Mouse (Mus musculus): Measurements from ENCODE around the gene Plcg1.

The Plcg1 gene

DNA sequence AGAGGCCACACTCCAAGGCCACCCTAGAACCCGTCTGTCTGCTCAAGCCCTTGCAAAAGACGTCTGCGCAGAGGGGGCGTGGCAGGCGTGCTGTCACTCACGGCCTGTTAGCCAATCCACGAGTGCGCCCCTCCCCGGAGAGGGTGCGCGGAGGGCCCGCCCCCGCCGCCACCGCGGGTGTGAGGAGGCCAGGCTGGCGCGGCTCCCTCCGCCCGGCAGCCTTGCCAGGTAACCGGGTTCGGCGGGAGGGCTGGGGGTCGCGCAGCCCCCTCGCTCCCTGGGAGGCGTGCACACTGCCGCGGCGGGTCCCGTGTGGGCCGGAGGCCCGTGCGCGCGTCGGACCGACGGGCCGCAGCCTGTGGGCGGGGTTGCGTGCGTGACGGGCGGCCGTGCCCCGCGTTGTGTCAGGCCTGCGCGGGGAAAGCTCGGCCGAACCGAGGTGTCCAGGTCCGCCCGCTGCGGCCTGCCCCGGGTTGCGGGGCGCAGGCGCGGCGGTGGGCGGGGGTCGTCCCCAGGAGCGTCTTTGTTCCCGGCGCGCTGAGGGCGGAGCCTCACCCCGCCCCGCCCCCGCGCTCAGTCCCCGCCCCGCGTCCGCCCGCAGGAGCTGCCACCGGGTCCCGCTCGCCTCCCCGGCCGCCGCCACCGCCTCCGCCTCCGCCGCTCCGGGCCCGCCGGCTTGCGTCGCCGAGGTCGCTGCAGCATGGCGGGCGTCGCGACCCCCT is at the start of gene Plcg1:
TSS of gene Plcg1 (plus strand) at position 184 of the 722 bp plus-strand sequence.
- in situ Hi-C loops (cut with MboI, MseI), result no loop called here

DNA sequence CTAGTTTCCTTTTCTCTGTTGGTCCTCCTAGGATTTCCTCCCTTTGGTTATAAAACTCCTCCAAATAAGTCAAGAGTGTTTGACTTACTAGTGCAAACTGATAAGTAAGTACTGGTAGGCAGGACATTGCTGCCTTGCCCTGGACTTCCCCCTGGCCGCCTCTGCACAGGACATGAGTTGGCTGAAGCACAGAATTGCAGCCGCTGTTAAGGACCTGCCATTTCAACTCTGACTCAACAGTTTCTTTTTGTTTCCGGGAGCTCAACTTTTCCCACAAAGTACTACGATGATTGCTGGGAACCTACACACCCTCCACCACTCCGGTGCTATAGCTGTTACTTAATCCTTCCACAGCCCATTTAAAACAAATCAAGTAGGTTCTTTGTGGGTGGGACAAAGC is 30.8 kb upstream of the Plcg1 start:
- in situ Hi-C loops (cut with MboI, MseI), result no loop called here

DNA sequence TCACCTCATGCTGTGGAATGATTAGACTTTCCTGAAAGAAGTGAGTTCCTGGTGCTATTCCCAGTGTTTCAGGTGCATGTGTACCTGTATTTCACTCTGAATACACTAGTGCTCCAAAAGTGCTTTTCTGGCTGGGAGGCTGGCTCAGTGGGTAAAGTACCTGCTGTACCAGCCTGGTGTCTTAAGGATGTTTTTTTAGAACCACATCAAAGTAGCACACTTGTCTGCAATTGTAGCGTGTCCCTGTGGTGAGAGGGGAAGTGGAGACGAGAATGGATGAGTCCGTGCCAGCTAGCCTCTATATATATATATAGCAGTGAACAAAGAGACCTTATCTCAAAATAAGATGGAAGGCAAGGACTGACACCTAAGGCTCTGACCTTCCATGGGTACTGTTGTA is 29.5 kb upstream of the Plcg1 start:
- in situ Hi-C loops (cut with MboI, MseI), result no loop called here

DNA sequence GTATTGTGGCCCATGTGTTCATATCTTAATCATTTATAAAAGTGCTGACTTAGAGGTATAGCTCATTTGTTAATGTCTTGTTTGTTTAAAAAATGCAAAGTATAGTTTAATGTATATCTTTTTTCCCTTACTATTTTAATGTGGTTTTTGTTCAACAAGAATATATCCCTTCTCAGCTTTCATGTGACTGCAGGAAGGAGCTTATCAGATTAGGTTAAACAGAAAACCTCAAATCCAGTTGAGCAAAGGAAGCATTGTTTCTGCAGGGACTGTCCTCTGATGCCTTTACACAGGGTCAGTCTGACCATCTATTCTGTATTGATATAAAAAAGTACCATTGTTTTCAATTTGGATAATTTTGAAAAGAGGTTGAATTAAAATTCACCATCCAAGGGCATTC is 28.3 kb upstream of the Plcg1 start:
- in situ Hi-C loops (cut with MboI, MseI), result no loop called here

DNA sequence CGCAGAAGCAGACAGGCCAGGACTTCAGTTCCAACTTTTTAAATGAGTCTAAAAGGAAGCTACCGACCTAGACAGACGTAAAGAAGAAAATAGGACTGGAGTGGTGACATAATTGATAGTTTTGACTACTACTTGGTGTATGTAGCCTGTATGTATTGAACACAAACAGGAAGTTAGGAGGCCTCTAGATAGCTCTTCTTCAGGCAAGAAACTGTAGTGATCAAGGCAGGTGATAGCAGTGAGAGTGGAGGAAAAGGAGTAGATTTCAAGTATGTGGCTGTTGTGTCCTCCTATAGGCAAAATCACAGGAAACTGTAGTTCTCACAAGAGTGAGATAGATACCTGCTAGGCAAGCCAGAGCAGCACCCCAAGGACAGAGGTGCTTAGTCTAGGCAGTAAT is 23.4 kb upstream of the Plcg1 start:
- in situ Hi-C loops (cut with MboI, MseI), result no loop called here

DNA sequence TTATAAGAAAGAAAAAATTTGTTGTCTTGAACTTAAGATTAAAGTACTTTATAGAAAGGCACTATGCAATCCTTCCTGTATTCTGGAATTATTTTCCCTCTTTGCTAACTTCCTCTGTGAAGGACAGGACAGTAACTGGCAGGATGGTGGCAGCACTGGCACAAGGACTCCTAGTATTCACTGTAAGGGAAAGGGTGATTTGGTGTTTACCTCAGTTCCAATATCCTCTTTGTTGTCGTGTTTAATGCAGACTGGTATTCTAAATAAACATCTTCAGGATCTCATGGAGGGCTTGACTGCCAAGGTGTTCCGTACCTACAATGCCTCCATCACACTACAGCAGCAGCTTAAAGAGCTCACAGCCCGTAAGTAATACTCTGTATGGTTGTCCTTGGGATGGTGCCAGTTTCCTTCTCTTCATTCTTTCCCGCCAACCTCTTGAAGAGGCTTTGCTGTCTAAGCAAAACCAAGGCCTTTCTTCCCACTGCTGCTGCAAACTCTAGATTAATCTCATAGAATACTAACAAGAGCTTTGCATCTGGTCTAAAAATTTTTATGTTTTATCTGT is 15.6 kb upstream of the Plcg1 start:
- in situ Hi-C loops (cut with MboI, MseI), result no loop called here

DNA sequence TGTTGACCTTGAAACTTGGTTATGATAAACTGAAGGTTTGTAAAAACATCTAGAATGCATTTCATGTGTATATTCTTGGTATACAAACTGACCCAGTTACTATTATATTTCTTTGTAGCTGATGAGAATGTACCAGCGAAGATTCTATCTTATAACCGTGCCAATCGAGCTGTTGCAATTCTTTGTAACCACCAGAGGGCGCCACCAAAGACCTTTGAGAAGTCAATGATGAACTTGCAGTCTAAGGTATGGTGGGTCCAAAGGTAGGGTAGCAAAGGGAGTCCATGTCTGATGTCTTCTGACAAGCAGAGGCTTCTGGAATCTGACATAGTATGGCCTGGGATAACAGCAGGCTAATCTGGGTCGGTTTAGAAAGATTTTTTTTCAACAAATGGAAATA is 13.8 kb upstream of the Plcg1 start:
- in situ Hi-C loops (cut with MboI, MseI), result no loop called here

DNA sequence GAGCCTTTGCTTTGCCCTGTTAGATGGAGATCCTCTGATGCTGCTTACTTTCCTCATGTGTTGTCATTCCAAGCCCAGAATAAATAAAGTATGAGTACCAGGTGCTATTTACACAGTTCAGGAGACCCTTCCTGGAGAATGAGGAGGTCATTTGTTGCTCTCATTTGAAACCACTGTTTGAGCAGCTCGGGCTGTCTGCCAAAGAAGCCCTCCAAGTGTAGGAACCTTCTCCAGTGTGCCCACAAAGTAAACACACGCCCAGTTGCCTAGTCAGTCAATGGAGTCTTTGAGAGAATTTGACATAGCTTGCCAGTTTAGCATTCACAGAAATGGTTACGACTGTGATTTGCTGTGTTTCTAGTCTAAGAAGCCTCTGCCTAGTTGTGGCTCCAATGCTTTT is 12.3 kb upstream of the Plcg1 start:
- in situ Hi-C loops (cut with MboI, MseI), result no loop called here

DNA sequence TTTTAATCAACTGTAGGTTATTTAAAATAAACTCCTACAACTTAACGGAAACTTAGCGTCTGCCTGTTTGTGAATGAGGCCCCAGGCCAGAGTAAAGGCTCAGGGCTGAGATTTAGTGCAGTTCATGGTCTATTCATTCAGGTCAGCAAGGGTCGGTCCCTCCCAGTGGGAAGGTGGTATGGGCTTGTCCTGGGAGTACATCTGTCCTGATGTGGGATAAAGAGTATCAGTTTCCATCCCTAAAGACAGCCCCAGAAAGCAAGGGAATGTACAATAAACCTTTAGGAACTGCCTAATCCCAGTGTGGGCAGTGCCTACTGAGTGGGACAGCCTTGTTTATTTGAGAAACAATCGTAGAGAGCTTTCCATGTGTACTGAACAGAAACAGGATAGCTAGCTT is 8.4 kb upstream of the Plcg1 start:
- in situ Hi-C loops (cut with MboI, MseI), result loop anchor here (10.0 kb wide), 1 partner anchor 128 kb away; no protein-coding TSS in a partner anchor

DNA sequence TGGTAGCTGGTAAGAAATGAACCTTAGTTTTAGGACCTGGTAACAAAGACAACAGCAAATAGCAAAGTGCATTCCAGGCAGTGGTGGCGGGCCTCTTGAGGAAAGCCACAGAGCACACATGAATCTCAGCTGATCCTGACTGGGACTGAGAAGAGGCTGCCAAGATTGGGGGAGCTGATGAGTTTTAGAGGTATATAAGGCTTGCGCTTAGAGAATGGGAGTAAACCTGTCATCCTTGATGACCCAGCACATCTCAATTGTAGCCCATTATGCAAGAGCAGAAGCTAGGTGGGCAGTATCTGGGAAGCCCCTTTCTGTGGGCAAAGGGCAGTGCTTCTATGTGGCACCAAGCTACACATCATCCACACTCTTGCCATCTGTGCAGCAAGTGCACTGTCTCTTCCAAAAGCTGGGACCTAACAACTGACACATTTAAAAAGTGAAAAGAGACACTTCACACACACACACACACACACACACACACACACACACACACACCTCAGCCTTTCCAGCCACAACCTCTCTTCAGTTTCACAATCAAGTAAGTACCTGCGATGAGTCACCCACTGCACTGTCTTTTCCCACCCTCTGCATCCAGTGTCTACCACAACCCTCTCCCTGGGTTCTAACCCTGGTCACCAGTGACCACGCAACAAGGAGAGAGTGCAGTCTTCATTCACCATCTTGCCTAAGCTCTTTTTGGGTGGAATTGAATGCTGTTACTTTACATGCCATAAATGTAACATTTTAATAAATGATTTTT is 7.3 kb upstream of the Plcg1 start:
- in situ Hi-C loops (cut with MboI, MseI), result loop anchor here (10.0 kb wide), 1 partner anchor 129 kb away; no protein-coding TSS in a partner anchor

DNA sequence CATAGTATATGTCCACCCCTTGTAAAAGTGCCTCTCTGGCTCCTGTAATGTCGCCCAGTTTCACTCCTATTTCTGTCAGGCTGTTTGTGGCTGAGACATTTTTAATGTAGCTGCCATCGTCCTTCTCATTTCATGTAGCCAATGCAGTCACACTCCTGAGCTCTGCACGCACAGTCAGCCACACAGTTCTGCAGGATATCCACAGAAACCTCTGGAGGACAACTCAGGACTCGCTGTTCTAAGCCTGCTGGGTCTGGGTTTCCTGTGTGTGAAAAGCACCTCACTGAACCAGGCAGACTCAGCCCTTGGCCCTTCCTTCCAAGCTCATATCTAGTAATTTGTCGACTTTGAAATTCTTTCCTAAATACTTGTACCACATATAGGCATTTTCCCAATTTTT is 6.6 kb upstream of the Plcg1 start:
- in situ Hi-C loops (cut with MboI, MseI), result loop anchor here (10.0 kb wide), 1 partner anchor 130 kb away; no protein-coding TSS in a partner anchor

DNA sequence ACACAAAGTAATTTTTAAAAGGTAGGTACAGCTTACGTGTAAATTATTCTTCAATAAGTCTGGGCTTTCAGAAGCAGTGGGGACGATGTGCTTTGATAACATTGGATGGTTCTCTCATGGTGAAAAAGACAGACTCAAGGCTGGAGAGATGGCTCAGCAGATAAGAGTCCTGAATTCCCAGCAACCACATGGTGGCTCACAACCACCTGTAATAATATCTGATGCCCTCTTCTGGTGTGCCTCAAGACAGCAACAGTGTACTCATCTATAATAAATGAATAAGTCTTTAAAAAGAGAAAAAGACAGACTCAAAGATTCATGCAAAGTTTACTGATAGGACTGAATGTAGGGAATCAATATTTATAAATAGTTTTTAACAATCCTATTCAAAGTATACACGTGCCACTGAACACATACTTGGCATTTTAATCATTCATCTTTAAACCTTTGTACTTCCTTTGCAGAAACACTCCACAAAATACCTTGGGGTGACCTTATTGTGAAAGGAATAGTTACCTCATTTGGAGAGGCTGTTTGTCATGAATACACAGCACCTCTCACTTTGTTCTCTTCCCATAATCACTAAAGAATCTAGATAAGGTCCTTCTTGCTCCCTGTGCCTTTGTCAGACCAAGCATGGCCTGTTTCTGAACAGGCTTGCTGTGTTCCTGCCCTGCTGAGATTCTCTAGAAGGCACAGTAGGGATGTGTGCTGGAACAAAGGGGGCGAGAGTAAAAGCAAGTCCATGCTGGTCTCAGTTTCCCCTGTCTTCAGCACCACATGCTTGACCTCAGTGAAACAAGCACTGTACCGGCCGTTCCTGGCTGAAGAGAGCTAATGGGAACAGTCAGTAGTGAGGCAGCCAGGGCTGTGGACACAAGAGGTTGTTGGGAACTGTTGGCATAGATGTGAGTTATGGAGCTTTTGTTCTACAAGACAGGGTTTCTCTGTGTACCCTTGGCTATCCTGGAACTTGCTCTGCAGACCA is 4.9 kb upstream of the Plcg1 start:
- in situ Hi-C loops (cut with MboI, MseI), result loop anchor here (10.0 kb wide), 1 partner anchor 131 kb away; no protein-coding TSS in a partner anchor

DNA sequence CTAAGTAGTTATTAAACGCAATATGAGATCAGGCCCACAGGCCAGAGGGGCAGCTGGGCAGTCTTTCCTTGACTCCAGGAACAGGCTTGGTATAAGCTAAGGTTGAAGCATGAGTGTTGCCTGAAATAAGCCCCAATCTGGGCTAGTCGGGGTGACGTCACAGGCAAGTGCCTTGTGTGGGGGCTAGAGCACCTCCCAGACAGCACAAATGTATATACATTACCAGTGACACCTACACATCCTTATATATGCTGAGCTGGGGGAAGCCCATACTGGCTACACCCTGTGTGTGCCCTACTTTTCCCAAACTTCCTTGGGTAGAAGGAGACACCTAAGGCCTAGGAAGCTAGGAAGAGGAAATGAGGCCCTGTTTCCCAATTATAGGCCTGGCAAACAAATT is 2.1 kb upstream of the Plcg1 start:
- in situ Hi-C loops (cut with MboI, MseI), result loop anchor here (10.0 kb wide), 1 partner anchor 134 kb away; no protein-coding TSS in a partner anchor

DNA sequence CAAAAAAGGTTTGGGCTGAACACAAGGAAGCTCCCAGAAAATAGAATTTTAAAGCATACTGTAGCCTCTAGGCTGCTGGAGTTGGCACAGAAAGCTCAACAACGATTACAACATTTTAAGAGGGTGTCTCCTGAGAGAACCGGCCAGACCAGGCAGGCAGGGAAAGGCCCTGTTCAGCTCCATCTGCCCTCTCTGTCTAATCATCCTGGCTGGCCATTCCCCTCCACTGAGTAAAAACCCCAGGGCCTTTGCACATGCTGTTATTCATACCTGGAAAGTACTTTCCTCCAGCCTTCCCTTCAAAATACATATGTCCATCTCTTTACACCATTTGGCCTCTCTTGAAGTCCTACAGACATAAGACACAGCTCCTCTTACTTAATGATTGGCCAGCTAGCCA is 1.7 kb upstream of the Plcg1 start:
- in situ Hi-C loops (cut with MboI, MseI), result loop anchor here (10.0 kb wide), 1 partner anchor 135 kb away; no protein-coding TSS in a partner anchor

DNA sequence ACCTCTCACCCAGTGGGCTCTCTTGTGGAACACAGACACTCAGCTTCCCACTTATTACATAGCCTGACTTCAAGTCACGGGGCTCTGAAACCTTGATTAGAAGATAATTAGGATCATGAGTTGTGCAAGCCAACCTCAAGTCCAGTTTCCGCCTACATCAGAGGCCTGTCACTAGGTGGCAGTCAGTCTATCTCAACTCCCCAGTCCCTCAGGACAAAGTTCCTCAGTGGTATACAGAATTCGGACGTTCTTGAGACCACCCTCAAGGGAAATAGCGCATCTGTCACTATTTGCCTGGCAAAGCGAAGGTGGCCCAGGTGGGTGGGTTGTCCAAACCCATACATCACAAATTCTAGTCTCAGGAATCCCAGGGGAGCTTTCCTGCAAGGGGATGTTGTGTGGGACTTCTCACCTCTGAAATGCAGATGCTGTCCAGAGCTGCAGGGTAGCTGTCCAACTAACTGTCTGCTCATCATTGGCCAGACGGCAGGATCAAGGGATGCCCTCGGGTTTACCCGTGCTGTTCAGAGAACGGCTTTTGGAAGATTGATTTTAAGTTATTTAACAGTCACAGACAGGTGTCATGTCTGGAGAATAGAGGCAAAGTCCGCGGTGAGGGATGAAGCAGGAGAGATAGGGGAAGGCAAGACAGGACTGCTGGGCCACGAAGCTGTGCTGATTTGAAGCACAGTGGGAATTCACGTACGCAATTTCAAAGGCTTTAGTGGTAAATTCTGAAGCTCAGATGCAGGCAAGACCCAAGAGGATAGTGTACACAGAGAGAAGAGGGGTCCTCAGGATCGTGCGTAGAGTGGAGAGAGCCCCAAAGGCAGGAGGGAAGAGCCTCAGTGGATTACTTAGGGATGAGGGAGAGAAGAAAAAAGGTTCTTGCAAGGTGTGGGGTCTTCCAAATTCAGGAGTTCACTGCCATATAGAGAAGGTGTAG is 976 bp upstream of the Plcg1 start:
- in situ Hi-C loops (cut with MboI, MseI), result loop anchor here (10.0 kb wide), 1 partner anchor 135 kb away; no protein-coding TSS in a partner anchor

DNA sequence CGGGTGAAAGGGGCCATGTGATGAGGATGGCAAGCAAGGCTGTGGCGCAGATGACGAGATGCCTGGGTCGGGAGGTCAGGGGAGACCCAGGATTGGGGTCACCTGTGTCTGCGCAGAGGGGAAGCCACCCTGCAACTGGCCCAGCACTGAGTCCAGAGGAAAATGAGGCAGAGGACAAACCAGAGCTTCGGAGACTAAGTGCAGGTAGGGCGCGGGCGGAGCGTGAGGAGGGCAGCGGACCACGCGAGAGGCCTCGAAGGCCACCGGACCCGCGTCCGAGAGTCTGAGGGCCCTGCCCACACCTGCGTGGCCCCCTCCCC is 343 bp upstream of the Plcg1 start:
- in situ Hi-C loops (cut with MboI, MseI), result no loop called here

DNA sequence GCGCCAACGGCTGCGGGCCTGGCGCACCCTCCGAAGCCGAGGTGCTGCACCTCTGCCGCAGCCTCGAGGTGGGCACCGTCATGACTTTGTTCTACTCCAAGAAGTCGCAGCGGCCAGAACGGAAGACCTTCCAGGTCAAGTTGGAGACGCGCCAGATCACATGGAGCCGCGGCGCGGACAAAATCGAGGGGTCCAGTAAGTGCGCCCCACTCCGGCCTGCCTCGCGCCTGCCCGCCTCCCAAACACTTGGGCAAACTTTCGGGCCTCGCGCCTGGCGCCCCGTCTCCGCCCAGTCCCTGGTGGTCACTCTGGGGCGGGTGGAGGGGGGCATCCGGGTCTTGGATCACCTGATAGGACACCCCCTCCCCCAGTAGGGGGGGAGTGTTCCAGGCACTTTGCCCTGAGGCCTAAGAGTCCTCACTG is 750 bp downstream of the Plcg1 start:
- in situ Hi-C loops (cut with MboI, MseI), result no loop called here

DNA sequence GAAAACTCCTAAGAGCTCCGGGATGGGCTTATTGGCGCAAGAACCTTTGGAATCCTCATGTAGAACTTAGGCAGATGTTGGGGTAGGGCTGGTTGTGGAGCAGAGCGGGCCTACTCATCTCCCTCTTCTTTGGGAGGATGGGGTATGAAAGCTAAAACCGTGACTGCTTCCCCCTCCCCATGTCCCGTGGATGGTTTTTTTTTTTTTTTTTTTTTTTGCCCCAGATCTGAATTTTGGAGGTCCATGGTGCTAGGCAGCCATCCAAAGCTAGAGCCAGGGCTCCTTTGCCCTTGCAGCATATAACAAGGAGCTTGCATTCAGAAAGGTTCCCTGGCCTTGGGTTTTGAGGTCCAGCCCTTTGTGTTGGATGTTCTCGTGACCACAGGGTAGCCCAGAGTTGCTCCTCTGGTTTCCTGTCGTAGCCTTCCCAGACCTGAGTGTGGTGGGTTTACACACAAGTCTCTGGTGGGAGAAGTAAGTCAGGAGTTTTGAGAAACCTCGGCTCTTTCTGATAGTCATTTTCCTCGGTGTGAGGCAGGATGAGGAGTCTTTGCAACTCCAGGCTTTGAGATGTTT is 1.4 kb downstream of the Plcg1 start:
- in situ Hi-C loops (cut with MboI, MseI), result no loop called here

DNA sequence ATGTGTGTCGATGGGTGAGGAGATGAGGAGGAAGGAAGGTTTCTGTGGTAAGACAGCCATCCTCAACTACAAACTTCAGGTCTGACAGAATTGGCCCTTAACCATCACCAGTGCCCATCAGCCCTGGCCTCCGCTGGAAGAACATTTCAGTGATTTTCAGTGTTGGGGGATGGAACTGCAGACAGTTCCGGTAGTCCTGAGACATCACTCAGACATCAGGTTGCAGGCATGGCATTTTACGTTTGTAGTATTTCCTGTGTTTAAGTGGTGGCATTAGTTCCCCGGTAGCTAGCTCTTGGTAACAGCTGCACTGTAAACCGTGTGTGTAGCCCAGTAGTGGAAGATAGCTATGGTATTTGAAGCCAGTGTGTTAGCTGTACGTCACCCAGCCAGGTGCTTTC is 2.0 kb downstream of the Plcg1 start:
- in situ Hi-C loops (cut with MboI, MseI), result no loop called here

DNA sequence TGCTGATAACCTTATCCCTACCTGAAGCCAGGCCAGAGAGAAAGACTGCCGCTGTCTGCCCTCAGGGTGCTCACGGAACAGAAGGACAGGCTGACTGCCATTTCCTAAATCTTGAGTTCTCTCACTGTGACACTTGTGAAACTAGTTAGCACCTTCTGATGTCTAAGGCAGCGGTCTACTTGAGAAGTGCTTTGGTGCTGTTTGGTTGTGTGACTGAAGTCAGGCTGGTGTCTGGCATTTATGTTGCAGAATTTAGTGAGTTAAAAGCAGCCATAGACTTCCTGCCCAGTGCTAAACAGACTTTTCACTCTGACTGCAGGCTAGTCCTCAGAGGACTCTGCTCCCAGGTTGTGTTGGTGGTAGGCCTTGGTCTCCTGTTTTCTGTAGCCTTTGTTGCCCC is 3.2 kb downstream of the Plcg1 start:
- in situ Hi-C loops (cut with MboI, MseI), result no loop called here

All from T-helper 2 cell (primary cell).